In genomic region chr10:53596677-53597120, GRCm38 (mm10) we compare ENCODE assay signal across 8 mouse cellular contexts. TPM values are rescaled to one million over a fixed set of nuclear protein-coding genes. Genes with fewer than 3 reads are reported as not detected.
DNase-seq lines count a peak whose midpoint lies in the region; ATAC-seq lines count a peak whose summit lies in the region.

TSS of gene Asf1a (plus strand) at chr10:53596757.

- under 1% methylated on average over 51 of the region's 52 CpGs for WGBS in intestine, embryonic 14.5 days

- peaks cover 24% of the 10 kb centered on the region for H3K4me1 ChIP-seq in intestine, embryonic 14.5 days (replicated peaks; ENCODE audit: control insufficient read depth, insufficient read depth, low read length)

- H3K9ac ChIP-seq in intestine, embryonic 14.5 days (ENCODE audit: low read length) = peak within 1 kb of the TSS; percentile 97

- peak; percentile 93 to 95 for DNase-seq in adrenal gland, adult 18-20 months (ENCODE audit: low spot score in 2 of 2)
- peak; percentile 97 for DNase-seq in embryo, embryonic 11 days
- peak; percentile 97 for DNase-seq in gastrocnemius, postnatal 25 days
- peak; percentile 95 for DNase-seq in intestine, embryonic 14.5 days (ENCODE audit: low spot score)
- DNase-seq in left cerebral cortex, postnatal 14 days (ENCODE audit: low spot score in 2 of 2) = peak; percentile 96 to 97
- DNase-seq in mesoderm, embryonic 11.5 days (ENCODE audit: low read depth, low spot score) = peak; percentile 97
- peak; percentile 94 to 95 for DNase-seq in right cerebral cortex, postnatal 36 days (ENCODE audit: low spot score in 2 of 2)
- peak; percentile 98 for DNase-seq in yolk sac, embryonic 10.5 days (ENCODE audit: low spot score)

- H3K27ac ChIP-seq in intestine, embryonic 14.5 days (ENCODE audit: low read depth) = peak within 1 kb of the TSS; percentile 99

- no peaks in the 10 kb centered on the region for H3K27me3 ChIP-seq in intestine, embryonic 14.5 days (replicated peaks; ENCODE audit: control insufficient read depth, insufficient read depth, low read length)

- H3K36me3 ChIP-seq in intestine, embryonic 14.5 days (ENCODE audit: control insufficient read depth, insufficient read depth, low read length) = peaks cover 4% of the 10 kb centered on the region; the same call in 1 of the 2 replicates

- peak within 1 kb of the TSS; percentile 92 for H3K4me3 ChIP-seq in intestine, embryonic 14.5 days (ENCODE audit: low read depth, low read length)

- no peaks in the 10 kb centered on the region for H3K9me3 ChIP-seq in intestine, embryonic 14.5 days (ENCODE audit: control insufficient read depth, low read length)

- intact Hi-C loops in left cerebral cortex, postnatal 14 days (cut with DNase I) = loop anchor here (10.0 kb wide), 1 partner anchor 252 kb away; no protein-coding TSS in a partner anchor

- peak within 1 kb of the TSS; percentile 66 for H3K4me2 ChIP-seq in intestine, embryonic 14.5 days (ENCODE audit: low read length)

- ATAC-seq in intestine, embryonic 14.5 days (replicated peaks; ENCODE audit: low FRiP score, low TSS enrichment, low read depth) = peak; percentile 97

RNA-seq across cellular contexts. Expression of gene Asf1a, which starts in this region (rescaled TPM):
- total RNA-seq in adrenal gland, adult 18-20 months (2021) = 10 to 100 TPM; 27.2 to 29.9 TPM
- total RNA-seq in gastrocnemius, postnatal 25 days (2021) = 10 to 100 TPM; 16.7 to 17.2 TPM
- polyA plus RNA-seq in intestine, embryonic 14.5 days (2014; fragmentation: Nextera tagmentation; extraction: Ambion mirVana) = 104 and 109 TPM in 2 replicates
- 10 to 100 TPM; 19.6 to 21.4 TPM for total RNA-seq in left cerebral cortex, postnatal 14 days (2021)

Comparison
In these comparisons a context has a peak if more than half of its experiments do, and no peak if none do; other contexts are left out.
1. Peak in every context shown above with its lines: DNase-seq, ATAC-seq, H3K4me3 ChIP-seq and H3K27ac ChIP-seq.